Mouse (Mus musculus) monocyte, adult 2 months (primary cell): ENCODE data around the gene Akr1c13.

Source experiments
- DNase-seq, 2 experiments: peaks; one replicate each; pipeline ENCODE4 v3.0.0; 2022; ENCODE audit warnings: low spot score in 2 of 2, low read depth in 1 of 2

Akr1c13 gene

DNA sequence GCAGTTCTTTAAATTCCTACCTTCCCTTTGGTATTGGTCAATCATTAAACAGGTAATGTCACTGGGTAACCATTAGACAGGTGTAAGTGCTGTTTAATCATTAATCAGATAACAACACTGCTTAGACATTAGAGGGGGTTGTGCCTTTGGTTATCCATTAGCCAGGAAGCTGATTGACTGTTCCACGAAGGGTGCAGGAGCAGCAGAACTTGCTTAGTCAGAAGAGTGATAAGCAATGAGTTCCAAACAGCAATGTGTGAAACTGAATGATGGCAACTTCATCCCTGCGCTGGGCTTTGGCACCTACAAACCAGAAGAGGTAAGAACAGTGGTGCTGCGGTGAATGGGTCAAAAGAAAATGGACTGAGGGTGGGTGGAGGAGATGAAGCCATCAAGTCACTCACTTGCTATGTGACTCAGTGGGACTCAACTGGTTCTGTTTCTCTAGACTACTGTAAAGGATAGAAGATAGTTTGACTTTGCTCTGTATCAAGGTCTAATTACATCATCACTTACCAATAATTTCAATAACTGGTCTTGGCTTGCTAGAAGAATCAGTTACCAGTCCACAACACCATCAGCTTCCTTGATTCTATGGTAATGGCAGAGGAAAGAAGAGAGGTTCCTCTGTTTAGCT lies 42.7 kb downstream of the Akr1c13 start:
- no peak for DNase-seq

DNA sequence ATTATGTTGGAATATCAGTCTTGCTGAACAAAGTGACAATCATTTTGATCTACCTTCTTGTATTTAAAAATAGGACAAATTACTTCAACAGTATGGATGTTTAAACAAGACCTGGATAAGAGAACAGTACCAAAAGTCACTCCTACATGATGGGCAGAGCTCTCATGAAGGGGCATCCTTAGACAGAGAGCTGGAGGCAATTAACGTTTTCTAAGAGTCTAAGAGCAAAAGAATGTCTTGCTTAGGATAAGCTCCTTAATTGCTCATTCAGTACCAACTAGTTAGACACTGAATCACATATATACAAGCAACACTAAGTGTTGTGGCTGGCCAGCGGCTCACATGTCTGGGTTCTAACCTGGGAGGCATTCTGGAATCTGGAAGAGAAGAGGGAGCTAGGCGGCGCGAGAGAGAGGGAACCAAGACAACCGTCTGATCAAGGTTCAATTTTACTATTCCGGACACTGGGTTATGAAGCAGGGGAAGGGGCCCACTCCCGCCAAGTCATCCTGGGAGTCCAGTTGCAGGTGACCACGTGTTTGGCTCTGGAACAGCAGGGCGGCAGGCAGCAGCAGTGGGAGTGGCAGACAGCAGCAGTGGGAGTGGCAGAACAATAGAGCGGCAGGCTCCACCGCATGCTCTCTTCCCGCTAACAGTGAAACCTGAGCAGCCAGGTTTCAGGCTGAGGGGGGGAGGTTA lies 54.1 kb downstream of the Akr1c13 start:
- no peak for DNase-seq

DNA sequence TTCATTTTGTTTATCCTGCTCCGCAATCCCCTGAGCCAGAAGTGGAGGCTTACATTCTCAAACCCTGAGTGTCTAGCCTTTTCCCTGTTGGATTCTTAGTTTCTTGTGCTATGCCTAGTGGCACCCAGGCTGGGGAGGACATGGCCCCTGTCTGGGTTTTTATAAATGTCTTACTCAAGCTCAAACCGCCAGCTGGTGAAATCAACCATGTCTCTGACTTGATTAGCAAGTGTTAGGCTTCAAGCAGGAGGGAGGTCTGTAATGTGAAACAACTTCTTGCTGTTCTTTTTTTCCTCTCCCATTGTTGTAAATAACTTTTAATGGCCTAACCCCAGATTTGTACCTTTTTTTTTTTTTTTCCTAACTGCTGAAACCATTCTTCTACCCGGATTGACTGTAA lies 58.4 kb downstream of the Akr1c13 start:
- DNase-seq: no peak
